Mouse (Mus musculus) limb, embryonic 15.5 days (tissue): ENCODE results near the gene Foxp1. TPM values are rescaled to one million over a fixed set of nuclear protein-coding genes. Genes with fewer than 3 reads are reported as not detected.
A peak's percentile ranks its signal among the peaks of the same experiment; 100 is the strongest.

Experiments
- ATAC-seq: fragments of 200-750 bp; cut with Nextera tagmentation; 2 replicates; pipeline ENCODE4 v1.8.0; 2017; ENCODE audit warnings: low read depth, moderate TSS enrichment; ENCODE audit not compliant: insufficient number of reproducible peaks, low FRiP score, low TSS enrichment
- H3K27ac ChIP-seq: fragments of 300-500 bp; sonication (generic); 2 replicates; pipeline ENCODE4 v1.5.1; 2015; ENCODE audit warnings: moderate library complexity, mild to moderate bottlenecking, inconsistent platforms
- H3K27me3 ChIP-seq: fragments of 300-500 bp; sonication (generic); 2 replicates; pipeline ENCODE4 v1.6.1; 2015; ENCODE audit warnings: inconsistent platforms
- H3K36me3 ChIP-seq: fragments of 300-500 bp; sonication (generic); 2 replicates; pipeline ENCODE4 v1.6.1; 2015; ENCODE audit warnings: inconsistent platforms
- H3K4me1 ChIP-seq: fragments of 300-500 bp; sonication (generic); 2 replicates; pipeline ENCODE4 v1.6.1; 2015; ENCODE audit warnings: inconsistent platforms
- H3K4me2 ChIP-seq: fragments of 300-500 bp; sonication (generic); 2 replicates; pipeline ENCODE4 v1.6.1; 2015; ENCODE audit warnings: mild to moderate bottlenecking, inconsistent platforms
- H3K4me3 ChIP-seq: fragments of 300-500 bp; sonication (generic); 2 replicates; pipeline ENCODE4 v1.5.1; 2015; ENCODE audit warnings: mild to moderate bottlenecking, inconsistent platforms
- H3K9ac ChIP-seq: fragments of 300-500 bp; sonication (generic); 2 replicates; pipeline ENCODE4 v1.6.1; 2015; ENCODE audit warnings: inconsistent platforms
- H3K9me3 ChIP-seq: fragments of 300-500 bp; sonication (generic); 2 replicates; pipeline ENCODE4 v1.6.1; 2016; ENCODE audit warnings: inconsistent platforms
- WGBS: fragments of 180-500 bp; shearing (Covaris S2); methylation state at CpG from one replicate; pipeline ENCODE4 v1.1.7; 2015; 5-methylcytosine and 5-hydroxymethylcytosine counted together
- polyA plus RNA-seq: library from polyadenylated mRNA; unstranded; fragments of >200 nt; fragmentation: Nextera tagmentation; extraction: Ambion mirVana; gene quantifications from 2 replicates; pipeline ENCODE4 v1.2.1, GENCODE M21; 2015

Gene Foxp1
- polyA plus RNA-seq, 1 experiment from 2014 or later, result 142 TPM

- WGBS, result 4% methylated on average over 28 of the region's 38 CpGs
- Histone ChIP-seq H3K27me3 (no peaks in the 10 kb centered on the region), H3K9me3 (no peaks in the 10 kb centered on the region), H3K9ac (peak overlapping the region; percentile 83), H3K36me3 (no peaks in the 10 kb centered on the region), H3K4me1 (peaks cover 15% of the 10 kb centered on the region; the same call in 1 of the 2 replicates), H3K4me3 (peak overlapping the region; percentile 77), H3K27ac (peak overlapping the region; percentile 98), H3K4me2 (peak overlapping the region; percentile 84)
- no peak for ATAC-seq
Measured at GRCm38 (mm10) chr6:99519806-99520675, 2.5 kb downstream of the Foxp1 start.

DNA sequence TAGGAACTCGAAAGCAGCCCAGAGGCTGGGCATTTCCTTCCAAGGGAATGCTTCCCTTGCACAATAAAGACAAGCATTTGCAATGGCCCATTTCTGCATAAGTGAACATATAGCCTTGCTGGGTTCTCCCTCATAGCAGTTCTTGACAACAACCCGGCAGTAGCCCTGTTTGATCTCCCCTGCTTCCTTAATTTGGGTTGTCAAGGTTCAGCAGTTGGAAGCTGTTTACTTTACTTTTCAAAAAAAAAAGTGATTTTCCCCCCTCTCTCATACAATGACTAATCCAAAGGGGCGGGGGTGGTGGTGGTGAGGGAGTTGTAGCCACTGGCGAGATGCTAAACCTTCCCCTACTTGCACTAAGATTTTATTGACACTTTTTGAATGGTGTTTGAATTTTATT lies 3.5 kb downstream of the Foxp1 start:
- H3K27ac ChIP-seq, result no peak overlapping the region
- 49% methylated on average over 4 of the region's 4 CpGs for WGBS
- no peaks in the 10 kb centered on the region for H3K36me3 ChIP-seq
- peak overlapping the region; percentile 77 for H3K4me3 ChIP-seq
- H3K4me1 ChIP-seq, result peaks cover 15% of the 10 kb centered on the region; the same call in 1 of the 2 replicates
- no peaks in the 10 kb centered on the region for H3K27me3 ChIP-seq
- peak overlapping the region; percentile 33 for H3K4me2 ChIP-seq
- H3K9ac ChIP-seq, result no peak overlapping the region
- no peak for ATAC-seq
- no peaks in the 10 kb centered on the region for H3K9me3 ChIP-seq

DNA sequence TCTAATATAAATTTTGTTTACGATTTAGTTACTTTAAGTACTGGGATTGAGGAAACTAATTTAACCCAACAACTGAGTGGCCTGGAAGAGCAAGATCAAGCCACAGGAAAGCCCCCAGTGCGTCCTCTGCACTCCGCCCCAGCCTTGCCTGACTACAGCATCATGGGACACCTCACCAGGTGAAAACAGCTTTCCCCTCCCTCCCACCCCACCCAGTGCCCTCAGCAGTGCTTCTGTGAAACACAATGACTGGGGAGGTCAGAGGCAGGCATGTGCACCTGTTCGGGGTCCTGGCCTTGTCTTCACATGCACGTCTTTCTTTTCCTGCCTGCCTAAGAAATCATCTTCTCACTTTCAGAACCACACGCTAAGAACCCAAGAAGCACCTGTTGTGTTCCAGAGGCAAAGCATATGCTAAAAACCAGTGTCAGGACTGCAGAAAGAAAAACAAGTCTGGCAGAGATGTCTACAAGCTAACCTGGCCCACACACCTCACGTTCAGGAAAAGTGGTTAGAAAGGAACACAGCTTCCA lies 6.8 kb downstream of the Foxp1 start:
- ATAC-seq, result no peak
- Histone ChIP-seq H3K4me2 (no peak overlapping the region), H3K9me3 (no peaks in the 10 kb centered on the region), H3K4me3 (no peak overlapping the region), H3K4me1 (peaks cover 21% of the 10 kb centered on the region), H3K36me3 (no peaks in the 10 kb centered on the region), H3K27ac (no peak overlapping the region), H3K9ac (no peak overlapping the region), H3K27me3 (no peaks in the 10 kb centered on the region)
- 69% methylated on average over 7 of the region's 7 CpGs for WGBS

GRCm38 (mm10) chr6:99511862-99512261 lies 10.7 kb downstream of the Foxp1 start:
- 51% methylated on average over 6 of the region's 6 CpGs for WGBS
- Histone ChIP-seq H3K9me3 (no peaks in the 10 kb centered on the region), H3K4me2 (no peak overlapping the region), H3K4me1 (peaks cover 24% of the 10 kb centered on the region), H3K27ac (no peak overlapping the region), H3K4me3 (no peak overlapping the region), H3K36me3 (no peaks in the 10 kb centered on the region), H3K27me3 (no peaks in the 10 kb centered on the region), H3K9ac (no peak overlapping the region)
- no peak for ATAC-seq

- ATAC-seq, result no peak; the same call in 1 of the 2 replicates
- H3K4me3 ChIP-seq, result no peak overlapping the region
- H3K27me3 ChIP-seq, result no peaks in the 10 kb centered on the region
- H3K9ac ChIP-seq, result no peak overlapping the region
- H3K27ac ChIP-seq, result no peak overlapping the region
- H3K36me3 ChIP-seq, result peaks cover 8% of the 10 kb centered on the region
- no peaks in the 10 kb centered on the region for H3K9me3 ChIP-seq
- WGBS, result 74% methylated on average over 9 of the region's 9 CpGs
- H3K4me1 ChIP-seq, result peaks cover 17% of the 10 kb centered on the region
- H3K4me2 ChIP-seq, result no peak overlapping the region
Measured at GRCm38 (mm10) chr6:99509189-99509592, 13.3 kb downstream of the Foxp1 start.

DNA sequence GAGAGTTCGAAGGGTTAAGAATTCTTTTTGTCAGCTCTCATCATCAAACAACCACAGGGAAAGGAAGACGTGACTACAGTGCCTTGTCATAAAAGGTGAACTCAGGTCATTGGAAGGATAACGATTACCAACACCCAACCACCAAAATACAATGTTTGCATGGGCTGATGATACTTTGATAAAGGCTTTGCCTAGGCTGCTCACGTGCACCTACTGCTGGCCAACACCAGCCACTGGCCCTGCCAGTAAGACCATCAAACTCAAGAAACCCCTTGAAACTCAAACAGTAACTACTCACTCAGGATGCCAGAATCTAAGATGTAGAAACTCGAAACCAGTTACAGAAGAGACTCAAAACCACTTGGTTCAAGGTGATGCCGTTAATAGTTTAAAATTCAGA lies 15.7 kb downstream of the Foxp1 start:
- peaks cover 13% of the 10 kb centered on the region for H3K4me1 ChIP-seq
- H3K27ac ChIP-seq, result no peak overlapping the region
- no peak overlapping the region for H3K9ac ChIP-seq
- H3K4me3 ChIP-seq, result no peak overlapping the region
- no peaks in the 10 kb centered on the region for H3K9me3 ChIP-seq
- no peak overlapping the region for H3K4me2 ChIP-seq
- peaks cover 11% of the 10 kb centered on the region for H3K36me3 ChIP-seq
- no peak for ATAC-seq
- WGBS, result 80% methylated on average over 6 of the region's 6 CpGs
- no peaks in the 10 kb centered on the region for H3K27me3 ChIP-seq

DNA sequence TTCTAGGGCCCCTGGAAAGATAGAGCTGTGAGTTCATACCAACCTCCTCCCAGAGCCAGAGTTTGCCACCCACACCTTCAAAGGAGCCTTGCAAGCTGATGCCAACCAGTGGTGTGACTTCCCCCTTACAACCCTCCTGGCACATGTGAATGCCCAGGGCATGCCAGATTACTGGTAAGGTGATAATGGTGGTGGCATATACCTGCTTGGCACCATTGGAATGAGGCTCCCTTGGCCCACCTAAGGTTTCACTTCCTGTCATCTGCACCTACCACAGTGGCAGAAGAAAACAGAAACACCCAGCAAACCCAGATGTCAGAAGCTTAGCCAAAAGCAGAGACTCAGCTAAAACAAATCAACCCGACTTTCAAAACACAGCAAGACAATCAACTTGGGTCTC lies 18.8 kb downstream of the Foxp1 start:
- 94% methylated on average over 1 of the region's 1 CpGs for WGBS
- H3K27me3 ChIP-seq, result no peaks in the 10 kb centered on the region
- no peak overlapping the region for H3K27ac ChIP-seq
- H3K4me1 ChIP-seq, result no peaks in the 10 kb centered on the region
- H3K4me3 ChIP-seq, result no peak overlapping the region
- H3K9ac ChIP-seq, result no peak overlapping the region
- peaks cover 11% of the 10 kb centered on the region for H3K36me3 ChIP-seq
- ATAC-seq, result no peak
- H3K4me2 ChIP-seq, result no peak overlapping the region
- H3K9me3 ChIP-seq, result no peaks in the 10 kb centered on the region

DNA sequence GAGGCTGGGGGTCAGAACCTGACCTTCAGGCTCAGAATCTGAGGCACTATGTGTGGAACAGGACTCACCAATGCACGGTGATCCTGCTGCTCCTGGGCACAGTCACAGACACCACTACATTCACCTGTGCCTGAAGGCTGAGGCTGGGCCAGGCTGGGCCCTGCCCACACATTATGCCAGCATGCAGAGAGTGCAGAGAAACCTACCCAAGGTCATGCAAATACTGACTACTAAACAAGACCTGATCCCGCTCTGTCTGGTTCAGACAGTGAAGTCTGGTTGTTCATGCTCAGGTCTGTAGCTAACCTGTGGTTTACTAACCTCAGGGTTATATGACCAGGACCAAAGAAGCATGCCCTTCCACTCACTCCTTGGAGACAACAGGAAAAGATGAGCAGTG lies 19.8 kb downstream of the Foxp1 start:
- Histone ChIP-seq H3K9ac (no peak overlapping the region), H3K4me3 (no peak overlapping the region), H3K27me3 (no peaks in the 10 kb centered on the region), H3K27ac (no peak overlapping the region), H3K9me3 (no peaks in the 10 kb centered on the region), H3K4me1 (peaks cover 3% of the 10 kb centered on the region; the same call in 1 of the 2 replicates), H3K36me3 (peaks cover 11% of the 10 kb centered on the region), H3K4me2 (no peak overlapping the region)
- no peak for ATAC-seq
- 80% methylated on average over 2 of the region's 2 CpGs for WGBS

GRCm38 (mm10) chr6:99502314-99502713 lies 20.2 kb downstream of the Foxp1 start:
- Histone ChIP-seq H3K9ac (no peak overlapping the region), H3K4me1 (peaks cover 4% of the 10 kb centered on the region; the same call in 1 of the 2 replicates), H3K4me2 (no peak overlapping the region), H3K36me3 (peaks cover 11% of the 10 kb centered on the region), H3K4me3 (no peak overlapping the region), H3K27me3 (no peaks in the 10 kb centered on the region), H3K27ac (no peak overlapping the region), H3K9me3 (no peaks in the 10 kb centered on the region)
- 89% methylated on average over 6 of the region's 6 CpGs for WGBS
- ATAC-seq, result no peak

GRCm38 (mm10) chr6:99500570-99501270 lies 21.8 kb downstream of the Foxp1 start:
- Histone ChIP-seq H3K9me3 (no peaks in the 10 kb centered on the region), H3K36me3 (peaks cover 6% of the 10 kb centered on the region; the same call in 1 of the 2 replicates), H3K4me2 (no peak overlapping the region), H3K9ac (no peak overlapping the region), H3K4me1 (peaks cover 17% of the 10 kb centered on the region), H3K27ac (no peak overlapping the region), H3K27me3 (no peaks in the 10 kb centered on the region), H3K4me3 (no peak overlapping the region)
- no peak for ATAC-seq
- 92% methylated on average over 3 of the region's 3 CpGs for WGBS

DNA sequence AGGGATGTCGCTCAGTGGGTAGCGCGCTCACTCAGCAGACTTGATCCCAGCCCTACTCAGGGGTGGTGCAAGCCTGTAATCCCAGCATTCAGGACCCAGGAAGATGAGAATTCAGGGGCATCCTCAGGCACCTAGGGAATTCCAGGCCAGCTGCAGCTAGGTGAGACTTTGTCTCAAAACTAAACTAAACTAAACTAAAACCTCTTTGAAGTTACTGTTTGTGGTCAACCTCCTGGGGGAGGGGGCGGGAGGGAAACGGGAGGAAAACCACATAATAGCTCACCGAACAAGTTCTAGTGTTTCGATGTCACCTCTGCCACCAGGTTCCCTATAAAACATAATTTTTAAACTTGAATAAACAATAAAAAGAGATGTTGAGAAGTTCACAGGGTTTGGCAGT lies 24.4 kb downstream of the Foxp1 start:
- 67% methylated on average over 7 of the region's 7 CpGs for whole genome bisulfite sequencing
- ATAC-seq, result no peak

DNA sequence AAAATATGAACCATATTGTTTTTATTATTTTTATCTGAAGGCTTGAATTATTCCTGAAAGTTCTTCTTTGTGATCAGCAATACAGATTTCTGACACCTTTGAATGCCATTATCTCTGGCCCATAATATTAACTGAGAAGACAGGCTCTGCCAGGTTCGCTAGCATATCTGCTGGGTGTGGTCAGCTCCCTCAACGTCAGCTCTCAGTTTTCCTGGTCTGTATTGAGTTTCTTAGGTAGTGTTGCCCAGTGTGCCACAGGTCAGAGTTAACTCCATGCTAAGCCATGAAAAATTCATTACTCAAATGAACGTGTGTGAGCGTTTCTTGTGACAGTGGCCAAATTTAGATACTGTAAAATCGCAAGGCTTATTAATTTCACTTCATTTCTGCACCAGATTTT lies 26.4 kb downstream of the Foxp1 start:
- Histone ChIP-seq H3K36me3 (no peaks in the 10 kb centered on the region), H3K9me3 (no peaks in the 10 kb centered on the region), H3K9ac (no peak overlapping the region), H3K27ac (no peak overlapping the region), H3K4me3 (no peak overlapping the region), H3K4me2 (no peak overlapping the region), H3K4me1 (peaks cover 19% of the 10 kb centered on the region), H3K27me3 (no peaks in the 10 kb centered on the region)
- WGBS, result 49% methylated on average over 5 of the region's 5 CpGs
- ATAC-seq, result no peak

More for the DNA sequence above, 24.4 kb downstream of the Foxp1 start:
- no peaks in the 10 kb centered on the region for H3K36me3 ChIP-seq
- no peaks in the 10 kb centered on the region for H3K9me3 ChIP-seq
- H3K4me3 ChIP-seq, result no peak overlapping the region
- no peaks in the 10 kb centered on the region for H3K27me3 ChIP-seq
- peaks cover 19% of the 10 kb centered on the region for H3K4me1 ChIP-seq
- H3K4me2 ChIP-seq, result no peak overlapping the region
- no peak overlapping the region for H3K27ac ChIP-seq
- H3K9ac ChIP-seq, result no peak overlapping the region
